Mouse (Mus musculus) kidney, embryonic 16.5 days (tissue): Measurements from ENCODE around the gene Sumo2. TPM values are rescaled to one million over a fixed set of nuclear protein-coding genes. Genes with fewer than 3 reads are reported as not detected.
A peak's percentile ranks its signal among the peaks of the same experiment; 100 is the strongest.

ENCODE experiments used
- ATAC-seq: fragments of 200-750 bp; cut with Nextera tagmentation; 2 replicates; pipeline ENCODE4 v1.8.0; 2017; ENCODE audit warnings: moderate TSS enrichment; ENCODE audit not compliant: low FRiP score, low TSS enrichment
- H3K27ac ChIP-seq: fragments of 300-500 bp; sonication (generic); 2 replicates; pipeline ENCODE4 v1.5.1; 2014; ENCODE audit warnings: low read length
- H3K27me3 ChIP-seq: fragments of 300-500 bp; sonication (generic); 2 replicates; pipeline ENCODE4 v1.6.1; 2014; ENCODE audit warnings: low read length, control low read depth, mixed read lengths; ENCODE audit not compliant: insufficient read depth
- H3K36me3 ChIP-seq: fragments of 300-500 bp; sonication (generic); 2 replicates; pipeline ENCODE4 v1.6.1; 2014; ENCODE audit warnings: low read length, control low read depth, mixed read lengths; ENCODE audit not compliant: insufficient read depth
- H3K4me1 ChIP-seq: fragments of 300-500 bp; sonication (generic); 2 replicates; pipeline ENCODE4 v1.6.1; 2014; ENCODE audit warnings: low read length, control low read depth, mixed read lengths; ENCODE audit not compliant: insufficient read depth
- H3K4me2 ChIP-seq: fragments of 300-500 bp; sonication (generic); replicated peaks from 2 replicates; pipeline ENCODE4 v1.6.1; 2014; ENCODE audit warnings: low read depth, low read length
- H3K4me3 ChIP-seq: fragments of 300-500 bp; sonication (generic); 2 replicates; pipeline ENCODE4 v1.5.1; 2014; ENCODE audit warnings: mild to moderate bottlenecking, low read length
- H3K9ac ChIP-seq: fragments of 300-500 bp; sonication (generic); replicated peaks from 2 replicates; pipeline ENCODE4 v1.6.1; 2014; ENCODE audit warnings: low read length
- H3K9me3 ChIP-seq: fragments of 300-500 bp; sonication (generic); 2 replicates; pipeline ENCODE4 v1.6.1; 2016; ENCODE audit warnings: low read length, control low read depth
- whole genome bisulfite sequencing: fragments of 180-500 bp; shearing (Covaris S2); extraction: QIAGEN DNeasy Blood & Tissue Kit; methylation state at CpG from one replicate; pipeline ENCODE4 v1.1.7; 2014; 5-methylcytosine and 5-hydroxymethylcytosine counted together
- polyA plus RNA-seq: library from polyadenylated mRNA; unstranded; fragments of >200 nt; fragmentation: Nextera tagmentation; extraction: Ambion mirVana; gene quantifications from 2 replicates; pipeline ENCODE4 v1.2.1, GENCODE M21; 2015

The Sumo2 gene
- polyA plus RNA-seq, 1 experiment from 2014 or later, result 944 TPM

GRCm38 (mm10) chr11:115475758-115476237 is 60.3 kb downstream of the Sumo2 start:
- peak overlapping the region; percentile 78 for H3K9ac ChIP-seq
- peaks cover 39% of the 10 kb centered on the region for H3K4me1 ChIP-seq
- WGBS, result 2% methylated on average over 28 of the region's 28 CpGs
- peak overlapping the region; percentile 84; the same call in 1 of the 2 replicates for H3K27ac ChIP-seq
- peak overlapping the region; percentile 94 for H3K4me2 ChIP-seq
- H3K27me3 ChIP-seq, result no peaks in the 10 kb centered on the region
- peak; percentile 1; the same call in 1 of the 2 replicates for ATAC-seq
- H3K36me3 ChIP-seq, result peaks cover 3% of the 10 kb centered on the region; the same call in 1 of the 2 replicates
- peak overlapping the region; percentile 96 for H3K4me3 ChIP-seq
- H3K9me3 ChIP-seq, result no peaks in the 10 kb centered on the region

- Histone ChIP-seq H3K27me3 (no peaks in the 10 kb centered on the region), H3K4me2 (peak within 1 kb of the TSS; percentile 94), H3K36me3 (peaks cover 5% of the 10 kb centered on the region; the same call in 1 of the 2 replicates), H3K9me3 (no peaks in the 10 kb centered on the region), H3K4me3 (peak within 1 kb of the TSS; percentile 96), H3K27ac (peak within 1 kb of the TSS; percentile 84), H3K4me1 (peaks cover 39% of the 10 kb centered on the region), H3K9ac (peak within 1 kb of the TSS; percentile 78)
- WGBS, result 1% methylated on average over 26 of the region's 26 CpGs
- ATAC-seq, result peak; percentile 98
Observed at GRCm38 (mm10) chr11:115475025-115475757, 60.9 kb downstream of the Sumo2 start, which contains the start of gene Armc7. Gene Armc7 (plus strand): TSS chr11:115475667.

GRCm38 (mm10) chr11:115473626-115474275 is 62.3 kb downstream of the Sumo2 start:
- ATAC-seq, result peak; percentile 33
- Histone ChIP-seq H3K27ac (peak overlapping the region; percentile 84), H3K4me1 (peaks cover 39% of the 10 kb centered on the region), H3K4me2 (peak overlapping the region; percentile 18), H3K36me3 (0 out of 2 replicates have a peak, but pooled peaks cover 3% of the 10 kb centered on the region), H3K9ac (peak overlapping the region; percentile 7; the same call in 1 of the 2 replicates), H3K27me3 (no peaks in the 10 kb centered on the region), H3K9me3 (no peaks in the 10 kb centered on the region), H3K4me3 (no peak overlapping the region)
- 6% methylated on average over 15 of the region's 15 CpGs for WGBS

Other genes starting within 250 kb of the Sumo2 start
- gene Fads6, start 238.6 kb downstream of the Sumo2 start, polyA plus RNA-seq, result 0.40 and 0.42 TPM in 2 replicates
- 0.64 TPM in 1 of 2 replicates, not detected in the other for gene Otop2, start 229.1 kb downstream of the Sumo2 start, polyA plus RNA-seq
- gene Ush1g, start 214.2 kb downstream of the Sumo2 start, polyA plus RNA-seq, result 0.05 TPM in 1 of 2 replicates, not detected in the other
- gene Otop3, start 201.5 kb downstream of the Sumo2 start, polyA plus RNA-seq, result not detected in 2 replicates
- 7.9 and 8.6 TPM in 2 replicates for gene Hid1, start 168.5 kb downstream of the Sumo2 start, polyA plus RNA-seq
- gene Cdr2l, start 154.4 kb downstream of the Sumo2 start, polyA plus RNA-seq, result 7.9 and 10.2 TPM in 2 replicates
- gene Mrpl58, start 132.5 kb downstream of the Sumo2 start, polyA plus RNA-seq, result 195 and 203 TPM in 2 replicates
- gene Atp5h, start 116.3 kb downstream of the Sumo2 start, polyA plus RNA-seq, result 942 and 981 TPM in 2 replicates
- 4.7 and 4.8 TPM in 2 replicates for gene Kctd2, start 116.1 kb downstream of the Sumo2 start, polyA plus RNA-seq
- gene Trim80, start 95.7 kb downstream of the Sumo2 start, polyA plus RNA-seq, result 0.12 and 0.35 TPM in 2 replicates
- 28.4 and 31.5 TPM in 2 replicates for gene Slc16a5, start 73.8 kb downstream of the Sumo2 start, polyA plus RNA-seq
- 9.0 and 10.5 TPM in 2 replicates for gene Armc7, start 60.6 kb downstream of the Sumo2 start, polyA plus RNA-seq
- gene Nt5c, start 44.4 kb downstream of the Sumo2 start, polyA plus RNA-seq, result 77.6 and 82.1 TPM in 2 replicates
- gene Jpt1, start 21.9 kb downstream of the Sumo2 start, polyA plus RNA-seq, result 457 and 461 TPM in 2 replicates
- gene Nup85, start 28.2 kb upstream of the Sumo2 start, polyA plus RNA-seq, result 180 and 184 TPM in 2 replicates
- 101 and 103 TPM in 2 replicates for gene Mrps7, start 67.6 kb upstream of the Sumo2 start, polyA plus RNA-seq
- 24.5 and 26.8 TPM in 2 replicates for gene Gga3, start 67.8 kb upstream of the Sumo2 start, polyA plus RNA-seq
- gene Mif4gd, start 76.7 kb upstream of the Sumo2 start, polyA plus RNA-seq, result 42.8 and 47.1 TPM in 2 replicates
- gene Slc25a19, start 92.0 kb upstream of the Sumo2 start, polyA plus RNA-seq, result 51.0 and 56.1 TPM in 2 replicates
- 86.5 and 87.0 TPM in 2 replicates for gene Grb2, start 172.3 kb upstream of the Sumo2 start, polyA plus RNA-seq
- gene Tmem94, start 229.2 kb upstream of the Sumo2 start, polyA plus RNA-seq, result 33.4 and 34.5 TPM in 2 replicates